Mouse (Mus musculus) layer of hippocampus, adult 6 months (tissue): Measurements from ENCODE around the gene Rhox3a. TPM values are rescaled to one million over a fixed set of nuclear protein-coding genes. Genes with fewer than 3 reads are reported as not detected.

ENCODE experiments used
- long read RNA-seq, 2 experiments: library from polyadenylated mRNA; unstranded; transcript quantifications; one replicate each; pipeline ENCODE4 v2.0.0; 2019 to 2020
- polyA plus RNA-seq: library from polyadenylated mRNA; unstranded; fragments of <200 nt; fragmentation: Nextera tagmentation; gene quantifications from 2 replicates; pipeline ENCODE4 v1.2.3, GENCODE M21; 2021

Rhox3a gene
- not detected in 2 replicates for polyA plus RNA-seq
- long read RNA-seq, experiment 1 = 0 reads
- long read RNA-seq, experiment 2 = 0 reads

DNA sequence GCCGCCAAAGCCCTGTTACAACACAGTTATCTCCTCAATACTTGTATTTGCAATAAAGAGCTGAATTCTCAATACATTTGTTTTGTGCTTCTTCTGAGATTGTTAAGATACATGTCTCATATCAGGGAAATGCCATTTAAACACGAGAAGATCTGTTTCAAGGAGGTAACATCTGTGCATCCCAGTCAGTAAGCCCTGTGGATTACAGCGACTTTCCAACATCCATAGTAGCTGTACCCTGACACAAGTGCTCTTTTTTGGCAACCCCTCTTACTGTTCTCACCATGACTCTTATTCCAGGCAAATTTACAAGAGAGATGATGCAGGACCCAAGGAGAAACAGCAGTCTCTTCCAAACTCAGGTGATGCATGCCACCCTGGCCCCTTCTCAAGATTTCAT is at the start of gene Rhox3a:
TSS of gene Rhox3a (plus strand) at position 301 of the 400 bp plus-strand sequence.

DNA sequence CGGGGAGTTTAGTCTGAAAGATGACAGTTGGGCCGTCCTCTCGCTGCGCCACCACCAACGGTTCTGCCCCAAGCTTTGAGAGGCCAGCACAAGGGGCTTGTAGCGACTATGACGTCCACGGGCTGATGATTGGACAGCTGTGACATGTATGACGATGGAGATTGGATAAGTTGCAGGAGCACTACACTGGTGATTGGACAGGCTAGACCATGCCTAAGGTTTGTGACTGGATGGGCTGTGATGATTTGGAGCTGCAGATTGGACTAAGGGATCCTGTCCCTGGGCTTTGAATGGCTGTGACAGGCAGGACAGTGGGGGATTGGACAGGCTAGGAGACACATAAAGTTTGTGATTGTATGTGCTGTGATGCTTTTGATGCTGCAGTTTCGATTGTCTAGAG is 38.8 kb upstream of the Rhox3a start, which contains the start of gene Gm9:
TSS of gene Gm9 (minus strand) at position 101 of the 400 bp plus-strand sequence.

DNA sequence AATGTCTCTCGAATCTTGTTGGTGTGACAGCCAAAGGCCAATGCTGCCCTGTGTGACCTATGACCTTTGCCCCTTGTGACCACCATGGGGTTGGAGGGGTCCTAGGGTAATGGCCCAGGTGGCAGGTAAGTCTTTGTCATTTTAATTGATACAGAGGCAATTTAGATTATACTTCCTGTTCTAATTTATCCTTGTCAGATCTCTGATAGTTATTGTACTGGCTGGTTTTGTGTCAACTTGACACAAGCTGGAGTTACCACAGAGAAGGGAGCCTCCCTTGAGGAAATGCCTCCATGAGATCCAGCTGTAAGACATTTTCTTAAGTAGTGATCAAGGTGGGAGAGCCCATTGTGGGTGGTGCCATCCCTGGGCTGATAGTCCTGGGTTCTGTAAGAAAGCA is 27.6 kb upstream of the Rhox3a start, which contains the start of gene Rhox1:
TSS of gene Rhox1 (minus strand) at position 101 of the 400 bp plus-strand sequence.

DNA sequence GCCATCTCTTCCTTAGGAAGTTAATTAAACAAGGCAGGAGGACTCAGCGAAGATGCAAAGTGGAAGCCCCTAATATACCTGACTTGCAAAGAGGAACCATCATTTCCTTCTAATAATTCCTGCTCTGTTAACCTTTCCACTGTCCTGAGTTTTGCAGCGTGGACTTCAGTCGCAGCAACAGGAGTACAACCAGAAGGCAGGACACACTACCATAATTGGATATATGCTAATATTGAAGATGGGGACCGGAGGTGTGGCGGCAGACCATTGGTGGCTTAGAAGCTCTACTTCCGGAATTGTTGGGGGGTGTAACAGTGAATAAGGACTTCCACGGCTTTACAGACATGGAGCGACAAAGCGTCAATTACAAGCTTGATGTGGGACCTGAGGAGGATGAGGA is 5.0 kb upstream of the Rhox3a start, which contains the start of gene Rhox2a:
TSS of gene Rhox2a (plus strand) at position 301 of the 400 bp plus-strand sequence.

DNA sequence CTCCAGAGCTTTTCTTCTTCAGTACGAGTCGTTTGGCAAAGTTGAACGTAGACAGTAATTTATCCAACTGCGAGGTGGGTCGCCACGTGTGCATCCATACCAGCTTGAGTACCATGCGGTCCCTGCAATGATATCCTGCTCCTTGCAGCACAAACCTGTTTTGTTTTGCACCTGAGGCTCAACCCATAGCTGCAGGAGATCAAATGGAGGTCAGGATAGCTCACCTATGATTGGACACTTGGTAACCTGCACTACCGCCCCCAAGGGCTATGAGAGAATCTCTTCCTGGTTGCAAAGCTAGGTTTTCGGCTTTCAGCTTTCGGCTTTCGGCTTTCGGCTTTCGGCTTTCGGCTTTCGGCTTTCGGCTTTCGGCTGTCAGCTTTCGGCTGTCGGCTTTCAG is 15.3 kb downstream of the Rhox3a start, which contains the start of gene Rhox4a:
TSS of gene Rhox4a (plus strand) at position 301 of the 400 bp plus-strand sequence.

Other genes starting within 250 kb of the Rhox3a start
- not detected in 2 replicates for gene Sowahd, start 201.1 kb upstream of the Rhox3a start, polyA plus RNA-seq
- gene Rpl39, start 164.5 kb upstream of the Rhox3a start, polyA plus RNA-seq = 1,190 and 1,219 TPM in 2 replicates
- 9.2 and 10.0 TPM in 2 replicates for gene Upf3b, start 139.6 kb upstream of the Rhox3a start, polyA plus RNA-seq
- gene Nkap, start 123.1 kb upstream of the Rhox3a start, polyA plus RNA-seq = 8.8 and 9.7 TPM in 2 replicates
- gene Akap14, start 81.1 kb upstream of the Rhox3a start, polyA plus RNA-seq = 0.26 and 0.53 TPM in 2 replicates
- gene Ndufa1, start 58.8 kb upstream of the Rhox3a start, polyA plus RNA-seq = 1,377 and 1,764 TPM in 2 replicates
- gene Rnf113a1, start 58.7 kb upstream of the Rhox3a start, polyA plus RNA-seq = 13.3 and 15.8 TPM in 2 replicates
- gene Gm9, start 38.9 kb upstream of the Rhox3a start, polyA plus RNA-seq = not detected in 2 replicates
- not detected in 2 replicates for gene Rhox1, start 27.7 kb upstream of the Rhox3a start, polyA plus RNA-seq
- not detected in 2 replicates for gene Rhox2a, start 4.9 kb upstream of the Rhox3a start, polyA plus RNA-seq
- gene Rhox4a, start 15.4 kb downstream of the Rhox3a start, polyA plus RNA-seq = not detected in 2 replicates
- not detected in 2 replicates for gene Rhox3a2, start 130.1 kb downstream of the Rhox3a start, polyA plus RNA-seq
- not detected in 2 replicates for gene Rhox4a2, start 140.9 kb downstream of the Rhox3a start, polyA plus RNA-seq
- gene Rhox2b, start 162.1 kb downstream of the Rhox3a start, polyA plus RNA-seq = not detected in 2 replicates
- gene Rhox4b, start 182.6 kb downstream of the Rhox3a start, polyA plus RNA-seq = not detected in 2 replicates
- gene Rhox2c, start 203.8 kb downstream of the Rhox3a start, polyA plus RNA-seq = not detected in 2 replicates
- gene Rhox3c, start 208.7 kb downstream of the Rhox3a start, polyA plus RNA-seq = not detected in 2 replicates
- gene Rhox4c, start 230.4 kb downstream of the Rhox3a start, polyA plus RNA-seq = not detected in 2 replicates
- not detected in 2 replicates for gene Rhox2d, start 243.5 kb downstream of the Rhox3a start, polyA plus RNA-seq